Mouse (Mus musculus): ENCODE measurements around the gene Tmco3.

GRCm38 (mm10) chr8:13360213-13360612 is 72.2 kb downstream of the Tmco3 start:
- TF ChIP-seq EP300 (IDR thresholded peaks at IDR 0.05; ENCODE audit: insufficient read depth, low read depth, low read length) = no peak
- TF ChIP-seq POLR2A (IDR thresholded peaks at IDR 0.05; ENCODE audit: insufficient read depth, low read length) = no peak

Measured in ES-Bruce4 (cell line).